Mouse (Mus musculus) heart, embryonic 15.5 days (tissue): ENCODE results near the gene Kif5a. TPM values are rescaled to one million over a fixed set of nuclear protein-coding genes. Genes with fewer than 3 reads are reported as not detected.
A peak's percentile ranks its signal among the peaks of the same experiment; 100 is the strongest.

Experiments
- ATAC-seq: fragments of 200-750 bp; cut with Nextera tagmentation; replicated peaks from 2 replicates; pipeline ENCODE4 v1.8.0; 2017; ENCODE audit warnings: low read depth, moderate TSS enrichment; ENCODE audit not compliant: insufficient number of reproducible peaks, insufficient read depth, low FRiP score
- H3K27ac ChIP-seq: fragments of 300-500 bp; sonication (generic); 2 replicates; pipeline ENCODE4 v1.5.1; 2015; ENCODE audit warnings: mild to moderate bottlenecking, inconsistent platforms
- H3K27me3 ChIP-seq: fragments of 300-500 bp; sonication (generic); 2 replicates; pipeline ENCODE4 v1.6.1; 2015; ENCODE audit warnings: inconsistent platforms
- H3K36me3 ChIP-seq: fragments of 300-500 bp; sonication (generic); 2 replicates; pipeline ENCODE4 v1.6.1; 2015; ENCODE audit warnings: mild to moderate bottlenecking, inconsistent platforms
- H3K4me1 ChIP-seq: fragments of 300-500 bp; sonication (generic); replicated peaks from 2 replicates; pipeline ENCODE4 v1.6.1; 2015; ENCODE audit warnings: inconsistent platforms
- H3K4me2 ChIP-seq: fragments of 300-500 bp; sonication (generic); 2 replicates; pipeline ENCODE4 v1.6.1; 2015; ENCODE audit warnings: inconsistent platforms, mild to moderate bottlenecking, moderate library complexity
- H3K4me3 ChIP-seq: fragments of 300-500 bp; sonication (generic); 2 replicates; pipeline ENCODE4 v1.5.1; 2015; ENCODE audit warnings: mild to moderate bottlenecking, inconsistent platforms
- H3K9ac ChIP-seq: fragments of 300-500 bp; sonication (generic); 2 replicates; pipeline ENCODE4 v1.6.1; 2015; ENCODE audit warnings: mild to moderate bottlenecking, inconsistent platforms
- H3K9me3 ChIP-seq: fragments of 300-500 bp; sonication (generic); replicated peaks from 2 replicates; pipeline ENCODE4 v1.6.1; 2016; ENCODE audit warnings: inconsistent platforms
- WGBS: fragments of 180-500 bp; shearing (Covaris S2); methylation state at CpG from one replicate; pipeline ENCODE4 v1.1.7; 2015; ENCODE audit warnings: mixed read lengths; 5-methylcytosine and 5-hydroxymethylcytosine counted together
- polyA plus RNA-seq: library from polyadenylated mRNA; unstranded; fragments of >200 nt; fragmentation: Nextera tagmentation; extraction: Ambion mirVana; gene quantifications from 2 replicates; pipeline ENCODE4 v1.2.1, GENCODE M21; 2015

Kif5a gene
- polyA plus RNA-seq, 1 experiment from 2014 or later: 0.35 TPM

- Histone ChIP-seq H3K4me2 (peak overlapping the region; percentile 95), H3K9ac (peak overlapping the region; percentile 64), H3K36me3 (peaks cover 9% of the 10 kb centered on the region), H3K27me3 (peaks cover 20% of the 10 kb centered on the region), H3K27ac (peak overlapping the region; percentile 75), H3K9me3 (no peaks in the 10 kb centered on the region), H3K4me3 (peak overlapping the region; percentile 64), H3K4me1 (peaks cover 42% of the 10 kb centered on the region)
- WGBS: under 1% methylated on average over 26 of the region's 26 CpGs
- ATAC-seq: peak; percentile 4; the same call in 1 of the 2 replicates
These were observed 74.0 kb downstream of the Kif5a start for GRCm38 (mm10) chr10:127189116-127189650.

- Histone ChIP-seq H3K4me1 (peaks cover 47% of the 10 kb centered on the region), H3K9ac (peak overlapping the region; percentile 64), H3K27me3 (peaks cover 26% of the 10 kb centered on the region), H3K27ac (peak overlapping the region; percentile 75), H3K9me3 (no peaks in the 10 kb centered on the region), H3K4me3 (peak overlapping the region; percentile 64), H3K36me3 (peaks cover 9% of the 10 kb centered on the region), H3K4me2 (peak overlapping the region; percentile 95)
- 0% methylated on average over 24 of the region's 46 CpGs for WGBS
- peak; percentile 77 for ATAC-seq
These were observed 74.6 kb downstream of the Kif5a start for GRCm38 (mm10) chr10:127188465-127189115.

GRCm38 (mm10) chr10:127188079-127188453, 75.1 kb downstream of the Kif5a start:
- Histone ChIP-seq H3K27ac (peak overlapping the region; percentile 75), H3K9ac (peak overlapping the region; percentile 64), H3K27me3 (peaks cover 31% of the 10 kb centered on the region), H3K9me3 (no peaks in the 10 kb centered on the region), H3K36me3 (peaks cover 9% of the 10 kb centered on the region), H3K4me1 (peaks cover 47% of the 10 kb centered on the region), H3K4me2 (peak overlapping the region; percentile 95), H3K4me3 (peak overlapping the region; percentile 64)
- WGBS: 3% methylated on average over 14 of the region's 21 CpGs
- ATAC-seq: no peak

- no peaks in the 10 kb centered on the region for H3K9me3 ChIP-seq
- H3K36me3 ChIP-seq: peaks cover 7% of the 10 kb centered on the region
- H3K4me2 ChIP-seq: peak overlapping the region; percentile 95
- peak overlapping the region; percentile 64; the same call in 1 of the 2 replicates for H3K9ac ChIP-seq
- peaks cover 47% of the 10 kb centered on the region for H3K4me1 ChIP-seq
- H3K27me3 ChIP-seq: peaks cover 36% of the 10 kb centered on the region
- 52% methylated on average over 10 of the region's 10 CpGs for WGBS
- no peak overlapping the region for H3K27ac ChIP-seq
- peak overlapping the region; percentile 64 for H3K4me3 ChIP-seq
- ATAC-seq: no peak
These were observed 75.6 kb downstream of the Kif5a start for GRCm38 (mm10) chr10:127187371-127188078.

- no peak overlapping the region for H3K27ac ChIP-seq
- H3K36me3 ChIP-seq: peaks cover 3% of the 10 kb centered on the region
- no peak overlapping the region for H3K9ac ChIP-seq
- H3K27me3 ChIP-seq: peaks cover 46% of the 10 kb centered on the region
- H3K9me3 ChIP-seq: no peaks in the 10 kb centered on the region
- H3K4me2 ChIP-seq: no peak overlapping the region
- ATAC-seq: no peak
- H3K4me1 ChIP-seq: peaks cover 46% of the 10 kb centered on the region
- no peak overlapping the region for H3K4me3 ChIP-seq
- WGBS: 79% methylated on average over 1 of the region's 1 CpGs
These were observed 76.7 kb downstream of the Kif5a start for GRCm38 (mm10) chr10:127186451-127186850.

GRCm38 (mm10) chr10:127185506-127185905, 77.6 kb downstream of the Kif5a start:
- Histone ChIP-seq H3K27ac (no peak overlapping the region), H3K27me3 (peaks cover 55% of the 10 kb centered on the region), H3K9me3 (no peaks in the 10 kb centered on the region), H3K4me1 (peaks cover 37% of the 10 kb centered on the region), H3K36me3 (peaks cover 3% of the 10 kb centered on the region), H3K9ac (no peak overlapping the region), H3K4me2 (no peak overlapping the region), H3K4me3 (no peak overlapping the region)
- ATAC-seq: no peak
- WGBS: 82% methylated on average over 15 of the region's 15 CpGs

GRCm38 (mm10) chr10:127185101-127185500, 78.0 kb downstream of the Kif5a start:
- Histone ChIP-seq H3K27me3 (peaks cover 59% of the 10 kb centered on the region), H3K4me2 (no peak overlapping the region)
- ATAC-seq: no peak

GRCm38 (mm10) chr10:127183759-127184158, 79.4 kb downstream of the Kif5a start:
- Histone ChIP-seq H3K36me3 (peaks cover 3% of the 10 kb centered on the region), H3K9ac (0 out of 2 replicates have a peak overlapping the region, but pooled peaks have one; percentile 17), H3K4me2 (peak overlapping the region; percentile 41), H3K4me3 (peak overlapping the region; percentile 27), H3K27ac (no peak overlapping the region), H3K9me3 (no peaks in the 10 kb centered on the region), H3K4me1 (peaks cover 30% of the 10 kb centered on the region), H3K27me3 (peaks cover 73% of the 10 kb centered on the region)
- peak; percentile 10; the same call in 1 of the 2 replicates for ATAC-seq
- WGBS: 17% methylated on average over 20 of the region's 20 CpGs

More at GRCm38 (mm10) chr10:127185101-127185500, 78.0 kb downstream of the Kif5a start:
- Histone ChIP-seq H3K4me3 (no peak overlapping the region), H3K9me3 (no peaks in the 10 kb centered on the region), H3K9ac (no peak overlapping the region), H3K27ac (no peak overlapping the region), H3K36me3 (peaks cover 3% of the 10 kb centered on the region), H3K4me1 (peaks cover 37% of the 10 kb centered on the region)
- 75% methylated on average over 9 of the region's 9 CpGs for WGBS

GRCm38 (mm10) chr10:127182624-127183023, 80.5 kb downstream of the Kif5a start:
- whole genome bisulfite sequencing: 80% methylated on average over 4 of the region's 4 CpGs
- no peak overlapping the region for H3K9ac ChIP-seq
- H3K4me2 ChIP-seq: peak overlapping the region; percentile 41
- H3K27me3 ChIP-seq: peaks cover 84% of the 10 kb centered on the region
- H3K4me3 ChIP-seq: 0 out of 2 replicates have a peak overlapping the region, but pooled peaks have one; percentile 13
- peaks cover 31% of the 10 kb centered on the region for H3K4me1 ChIP-seq
- no peak overlapping the region for H3K27ac ChIP-seq
- peaks cover 3% of the 10 kb centered on the region for H3K36me3 ChIP-seq
- H3K9me3 ChIP-seq: no peaks in the 10 kb centered on the region
- ATAC-seq: no peak

GRCm38 (mm10) chr10:127181566-127181965, 81.6 kb downstream of the Kif5a start:
- no peak overlapping the region for H3K27ac ChIP-seq
- peak overlapping the region; percentile 13; the same call in 1 of the 2 replicates for H3K4me3 ChIP-seq
- ATAC-seq: no peak
- peaks cover 39% of the 10 kb centered on the region for H3K4me1 ChIP-seq
- 56% methylated on average over 6 of the region's 6 CpGs for WGBS
- H3K4me2 ChIP-seq: peak overlapping the region; percentile 41
- H3K36me3 ChIP-seq: peaks cover 2% of the 10 kb centered on the region
- peaks cover 88% of the 10 kb centered on the region for H3K27me3 ChIP-seq
- H3K9me3 ChIP-seq: no peaks in the 10 kb centered on the region
- no peak overlapping the region for H3K9ac ChIP-seq

- Histone ChIP-seq H3K27ac (0 out of 2 replicates have a peak overlapping the region, but pooled peaks have one; percentile 37), H3K36me3 (no peaks in the 10 kb centered on the region), H3K4me3 (peak overlapping the region; percentile 41; the same call in 1 of the 2 replicates), H3K27me3 (peaks cover 97% of the 10 kb centered on the region), H3K4me1 (peaks cover 39% of the 10 kb centered on the region), H3K9me3 (no peaks in the 10 kb centered on the region), H3K9ac (0 out of 2 replicates have a peak overlapping the region, but pooled peaks have one; percentile 32), H3K4me2 (peak overlapping the region; percentile 60)
- 19% methylated on average over 3 of the region's 3 CpGs for WGBS
- no peak for ATAC-seq
These were observed 82.5 kb downstream of the Kif5a start for GRCm38 (mm10) chr10:127180695-127181047.
